Mouse (Mus musculus) liver, embryonic 14.5 days (tissue): ENCODE measurements at regions not wholly inside any gene's neighbourhood (a gene's known extent, or its start where the extent isn't known, plus 50 kb on each side); places are given as distances from the start of the nearest gene placed in this dataset.

ENCODE experiments used
- CTCF ChIP-seq: IDR thresholded peaks from 2 replicates; pipeline ENCODE4 v1.5.1; 2016; ENCODE audit warnings: antibody characterized with exemption, low read depth, control low read depth
- EP300 ChIP-seq: IDR thresholded peaks from 2 replicates; pipeline ENCODE4 v1.6.1; 2016; ENCODE audit warnings: antibody characterized with exemption, low read depth

DNA sequence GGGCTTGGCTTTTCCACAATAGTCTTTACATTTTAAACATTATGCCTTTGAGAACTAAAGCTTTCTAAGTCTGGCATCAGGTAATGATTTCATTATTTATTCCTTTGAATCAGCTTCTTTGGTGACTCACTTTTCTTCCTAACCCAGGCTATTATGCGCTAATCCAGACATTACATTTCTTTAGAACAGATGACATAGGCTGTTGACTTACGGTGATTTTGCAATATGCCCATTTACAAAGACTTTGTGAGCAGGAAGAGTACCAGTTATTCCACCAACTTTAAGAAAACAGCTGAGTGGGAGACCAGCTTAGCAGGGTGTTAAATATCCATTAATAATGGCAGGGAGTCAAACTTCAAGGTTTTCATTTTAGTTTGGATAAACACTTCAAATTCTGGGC lies 459.6 kb downstream of the Gm10295 start:
- no peak for TF ChIP-seq EP300
- TF ChIP-seq CTCF: no peak
